Mouse (Mus musculus): ENCODE data around the gene Rel.

Gene Rel

GRCm38 (mm10) chr11:23746102-23746501 lies 24.7 kb downstream of the Rel start:
- in situ Hi-C loops (cut with MboI; ENCODE audit: low sequenced_read_pairs) = no loop called here

DNA sequence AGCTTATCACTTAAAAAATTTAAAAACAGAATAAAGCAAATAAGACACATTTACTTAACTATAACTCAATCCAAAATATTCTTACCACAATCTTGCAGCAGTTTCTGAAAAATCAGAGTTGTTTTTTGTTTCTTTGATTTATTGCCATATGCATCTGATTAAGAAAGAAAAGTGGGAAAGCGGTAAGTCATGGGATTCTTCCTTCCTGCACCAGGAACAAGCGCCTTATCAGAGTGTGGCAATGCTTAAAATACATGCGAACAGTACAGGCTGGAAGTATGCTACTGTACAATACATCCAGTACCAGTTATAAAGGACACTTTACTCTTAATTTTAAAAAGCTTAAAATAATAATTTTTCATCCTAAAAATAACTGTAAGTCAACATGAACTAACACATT lies 26.4 kb downstream of the Rel start:
- in situ Hi-C loops (cut with MboI; ENCODE audit: low sequenced_read_pairs) = no loop called here

DNA sequence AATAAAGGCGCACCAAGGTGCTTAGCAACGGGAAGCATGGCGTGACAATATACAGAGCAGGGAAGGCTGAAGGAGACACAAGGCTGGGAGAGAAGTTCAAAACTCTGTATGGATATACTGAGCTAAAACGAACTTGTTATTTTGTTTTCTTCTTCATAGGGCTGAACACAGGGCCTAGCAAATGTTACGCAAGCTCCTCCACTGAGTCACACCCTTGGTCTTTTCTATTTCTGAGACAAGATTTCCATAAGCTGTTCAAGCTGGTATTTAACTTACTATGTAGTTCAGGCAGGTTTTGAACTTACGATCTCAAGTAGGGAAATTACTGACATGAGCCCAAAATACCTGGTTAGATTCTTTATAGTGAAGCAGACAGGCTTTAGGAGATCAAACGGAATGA lies 29.4 kb downstream of the Rel start:
- in situ Hi-C loops (cut with MboI; ENCODE audit: low sequenced_read_pairs) = no loop called here

GRCm38 (mm10) chr11:23740895-23741294 lies 29.9 kb downstream of the Rel start:
- in situ Hi-C loops (cut with MboI; ENCODE audit: low sequenced_read_pairs) = no loop called here

GRCm38 (mm10) chr11:23735820-23736470 lies 34.8 kb downstream of the Rel start:
- in situ Hi-C loops (cut with MboI; ENCODE audit: low sequenced_read_pairs) = no loop called here

DNA sequence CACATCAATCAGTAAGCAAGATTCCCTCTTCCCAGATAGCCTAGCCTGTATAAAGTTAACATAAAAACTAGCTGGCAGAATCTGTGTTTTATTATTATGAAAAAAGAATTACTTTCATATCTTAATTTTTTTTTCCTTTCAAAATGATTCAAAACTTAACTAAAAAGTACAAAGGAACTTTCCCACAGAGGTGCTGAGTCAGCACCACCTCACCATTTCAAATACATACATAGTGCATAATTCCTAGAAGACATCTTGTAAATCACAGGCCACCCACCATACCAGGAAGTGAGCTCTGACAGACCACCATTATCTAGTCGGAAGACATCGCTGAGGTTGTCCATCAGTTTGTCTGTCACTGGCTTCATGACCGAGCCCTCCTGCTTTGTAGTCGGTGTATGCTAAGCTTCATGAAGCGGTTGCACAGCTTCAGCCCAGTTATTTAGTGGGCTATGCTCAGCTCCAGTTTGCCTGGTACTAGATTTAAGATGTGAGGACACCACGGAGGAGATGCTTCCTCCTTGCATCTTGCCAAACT lies 36.0 kb downstream of the Rel start:
- in situ Hi-C loops (cut with MboI; ENCODE audit: low sequenced_read_pairs) = no loop called here

GRCm38 (mm10) chr11:23732840-23733239 lies 37.9 kb downstream of the Rel start:
- in situ Hi-C loops (cut with MboI; ENCODE audit: low sequenced_read_pairs) = no loop called here

DNA sequence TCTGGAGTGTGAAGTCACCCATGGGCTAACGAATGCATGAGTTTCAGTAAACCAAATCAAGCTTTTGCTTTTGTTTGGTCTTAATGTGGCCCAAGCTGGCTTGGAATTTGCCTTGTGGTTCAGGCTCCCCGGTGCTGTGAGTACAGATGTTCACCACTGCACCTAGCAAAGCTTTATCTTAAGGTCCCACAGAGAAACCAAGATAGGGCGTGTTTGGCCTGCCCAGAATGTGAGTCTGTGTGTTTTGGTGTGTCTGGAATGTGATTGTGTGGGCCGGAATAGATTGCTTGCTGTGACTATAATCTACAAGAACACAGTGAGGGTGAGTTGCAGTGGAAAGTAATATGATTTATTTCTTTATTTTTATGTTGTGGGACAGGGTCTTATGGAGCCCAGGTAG lies 40.6 kb downstream of the Rel start:
- in situ Hi-C loops (cut with MboI; ENCODE audit: low sequenced_read_pairs) = no loop called here

DNA sequence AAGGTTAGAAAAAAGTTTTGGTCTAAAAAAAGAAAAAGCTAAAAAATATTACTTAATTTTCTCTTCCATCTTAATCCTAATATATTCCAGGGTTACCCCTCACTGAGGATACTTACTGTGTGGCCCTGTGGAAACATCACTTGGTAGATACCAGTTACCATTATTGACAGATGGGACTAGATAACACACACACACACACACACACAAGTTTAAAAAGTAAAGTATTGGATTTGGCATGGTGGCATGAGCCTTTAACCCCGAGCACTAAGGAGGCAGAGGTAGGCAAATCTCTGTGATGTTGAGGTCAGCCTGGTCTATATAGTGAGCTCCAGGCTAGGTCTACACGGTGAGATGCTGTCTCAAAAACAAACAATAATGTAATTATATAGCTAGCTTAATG lies 42.6 kb downstream of the Rel start:
- in situ Hi-C loops (cut with MboI; ENCODE audit: low sequenced_read_pairs) = no loop called here

- in situ Hi-C loops (cut with MboI; ENCODE audit: low sequenced_read_pairs) = no loop called here
Measured at GRCm38 (mm10) chr11:23726441-23726840, 44.3 kb downstream of the Rel start.

- in situ Hi-C loops (cut with MboI; ENCODE audit: low sequenced_read_pairs) = no loop called here
Measured at GRCm38 (mm10) chr11:23725850-23726249, 44.9 kb downstream of the Rel start.

- in situ Hi-C loops (cut with MboI; ENCODE audit: low sequenced_read_pairs) = no loop called here
Measured at GRCm38 (mm10) chr11:23722326-23722725, 48.4 kb downstream of the Rel start.

DNA sequence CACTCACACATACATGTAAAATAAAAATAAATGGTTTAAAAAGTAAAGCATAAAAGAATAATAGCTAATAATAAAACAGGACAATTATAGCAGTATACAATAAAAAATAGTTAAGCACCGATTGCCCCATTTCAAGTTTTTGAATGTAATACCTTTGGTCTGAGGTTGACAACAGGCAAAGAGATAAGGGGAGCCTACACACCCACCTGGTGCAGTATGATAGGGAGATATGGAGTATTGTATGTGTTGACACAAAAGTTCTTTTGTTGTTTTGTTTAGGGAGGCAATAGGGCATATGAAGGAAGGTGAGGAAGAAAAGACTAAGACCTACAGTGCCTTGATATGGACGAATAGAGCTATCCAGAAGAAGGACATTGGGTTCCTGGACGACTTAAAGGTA lies 50.9 kb downstream of the Rel start:
- in situ Hi-C loops (cut with MboI; ENCODE audit: low sequenced_read_pairs) = no loop called here

DNA sequence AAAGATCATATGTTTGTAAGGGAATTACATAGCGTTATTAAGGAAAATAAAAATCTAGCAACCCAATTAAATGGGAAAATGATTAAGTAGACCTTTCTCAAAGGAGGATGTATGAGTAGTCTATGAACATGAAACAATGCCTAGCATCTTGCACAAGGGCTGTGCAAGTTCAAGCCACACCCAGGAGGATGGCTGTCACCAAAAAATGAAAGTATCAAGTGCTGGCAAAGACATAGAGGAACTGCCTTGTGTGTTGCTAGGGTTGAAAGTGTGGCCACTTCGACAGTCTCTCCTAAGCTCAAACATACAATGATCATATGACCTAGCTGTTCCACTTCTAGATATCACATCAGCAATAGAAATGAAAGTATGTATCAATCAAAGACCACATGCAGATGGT lies 51.9 kb downstream of the Rel start:
- in situ Hi-C loops (cut with MboI; ENCODE audit: low sequenced_read_pairs) = no loop called here

DNA sequence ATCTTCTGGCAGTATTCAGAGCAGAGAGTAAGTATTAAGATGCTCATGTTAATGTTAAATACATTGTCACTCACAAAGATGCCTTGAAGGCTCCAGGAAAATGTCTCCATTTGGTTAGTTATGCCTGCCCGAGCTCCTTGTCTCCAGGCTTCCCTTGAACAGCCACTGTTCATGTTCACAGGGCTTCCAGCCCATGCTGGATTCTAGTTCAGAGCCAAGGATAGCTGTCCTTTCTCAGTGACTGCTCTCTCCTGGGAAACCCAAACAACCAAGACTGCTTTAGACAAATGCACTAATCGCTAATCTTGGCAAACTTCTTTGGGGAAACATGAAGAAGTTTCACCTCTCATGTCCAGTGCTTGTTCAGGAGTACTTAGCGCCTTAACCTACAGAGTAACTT lies 58.5 kb downstream of the Rel start:
- in situ Hi-C loops (cut with MboI; ENCODE audit: low sequenced_read_pairs) = no loop called here

DNA sequence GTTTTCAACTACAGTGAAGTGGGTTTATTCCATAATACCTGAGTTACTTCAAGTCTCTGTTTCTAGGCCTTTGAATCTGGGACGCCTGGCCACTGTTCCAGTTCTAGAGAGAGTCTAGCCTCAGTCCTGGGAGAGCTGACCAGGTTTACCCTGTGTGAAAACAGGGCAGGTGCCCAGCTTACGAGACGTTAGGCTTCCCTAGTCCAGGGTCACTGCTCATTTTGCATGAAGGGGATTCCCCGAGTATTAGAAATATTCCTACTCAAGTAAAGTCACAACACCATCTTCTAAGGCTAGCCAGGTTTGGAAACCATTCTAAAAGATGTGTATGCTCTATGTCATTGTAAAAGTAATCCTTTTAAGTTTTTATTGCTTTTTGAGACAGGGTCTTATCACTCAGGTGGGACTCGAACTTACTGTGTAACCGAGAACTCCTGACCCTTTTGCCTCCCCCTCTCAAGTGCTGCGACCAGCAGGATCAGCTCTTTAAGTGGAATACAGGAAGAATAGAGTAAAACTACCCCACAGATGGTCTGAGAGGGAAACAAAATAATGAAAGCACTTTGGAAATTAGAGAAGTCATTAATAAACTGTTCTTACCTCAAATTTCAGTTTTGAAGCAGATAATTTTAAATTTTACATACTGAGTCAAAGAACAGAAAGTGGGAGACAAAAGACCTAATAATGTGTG lies 66.0 kb downstream of the Rel start:
- in situ Hi-C loops (cut with MboI; ENCODE audit: low sequenced_read_pairs) = no loop called here

GRCm38 (mm10) chr11:23701831-23702230 lies 68.9 kb downstream of the Rel start:
- in situ Hi-C loops (cut with MboI; ENCODE audit: low sequenced_read_pairs) = no loop called here

DNA sequence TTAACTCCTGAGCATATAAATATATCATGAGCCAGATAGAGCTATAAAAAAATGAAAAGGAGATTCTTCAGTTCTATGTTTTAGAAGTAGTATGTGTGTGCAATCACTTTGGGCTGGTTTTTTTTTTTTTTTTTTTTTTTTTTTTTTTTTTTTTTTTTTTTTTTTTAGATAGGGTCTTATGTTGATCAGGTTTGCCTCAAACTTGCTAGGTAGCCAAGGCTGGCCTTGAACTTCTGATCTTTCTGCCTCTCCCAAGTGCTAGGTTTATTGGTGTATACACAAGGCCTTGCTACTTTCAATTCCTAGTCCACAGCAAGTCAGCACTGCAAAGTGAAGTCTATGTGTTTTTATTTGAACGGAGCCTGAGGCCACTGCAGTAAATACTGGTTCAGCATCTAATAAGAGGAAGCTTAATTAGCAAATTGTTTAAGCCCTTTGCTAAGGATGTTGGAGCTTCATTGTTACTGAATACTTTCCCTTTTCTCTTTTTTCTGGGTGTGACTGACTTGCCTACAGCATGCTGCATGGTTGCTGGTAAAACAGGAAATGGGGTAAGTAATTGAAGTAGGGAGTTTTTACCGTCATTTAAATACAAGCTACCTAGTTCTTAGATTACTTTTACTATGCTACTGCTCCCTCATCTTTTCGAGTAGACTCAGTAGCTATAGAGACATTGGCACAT lies 71.2 kb downstream of the Rel start:
- in situ Hi-C loops (cut with MboI; ENCODE audit: low sequenced_read_pairs) = no loop called here

GRCm38 (mm10) chr11:23698526-23698925 lies 72.2 kb downstream of the Rel start:
- in situ Hi-C loops (cut with MboI; ENCODE audit: low sequenced_read_pairs) = no loop called here

DNA sequence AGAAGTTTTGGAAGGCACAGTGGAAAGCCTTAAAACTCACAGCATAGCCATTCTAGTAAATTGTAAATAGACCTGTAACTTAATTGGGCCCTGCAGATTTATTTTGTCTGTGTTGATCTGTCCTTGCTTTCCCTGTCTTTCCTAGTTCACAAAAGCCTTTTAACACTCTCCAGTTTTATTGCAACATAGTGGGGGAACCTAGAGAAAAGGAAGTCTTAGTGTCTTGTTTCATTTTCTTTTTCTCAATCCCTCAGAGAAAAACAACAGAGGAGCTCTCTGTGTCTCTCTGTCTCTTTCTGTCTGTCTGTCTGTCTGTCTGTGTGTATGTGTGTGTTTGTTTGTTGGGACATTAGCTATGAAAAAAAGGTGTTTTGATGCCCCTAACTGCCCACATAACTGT lies 74.9 kb downstream of the Rel start:
- in situ Hi-C loops (cut with MboI; ENCODE audit: low sequenced_read_pairs) = no loop called here

DNA sequence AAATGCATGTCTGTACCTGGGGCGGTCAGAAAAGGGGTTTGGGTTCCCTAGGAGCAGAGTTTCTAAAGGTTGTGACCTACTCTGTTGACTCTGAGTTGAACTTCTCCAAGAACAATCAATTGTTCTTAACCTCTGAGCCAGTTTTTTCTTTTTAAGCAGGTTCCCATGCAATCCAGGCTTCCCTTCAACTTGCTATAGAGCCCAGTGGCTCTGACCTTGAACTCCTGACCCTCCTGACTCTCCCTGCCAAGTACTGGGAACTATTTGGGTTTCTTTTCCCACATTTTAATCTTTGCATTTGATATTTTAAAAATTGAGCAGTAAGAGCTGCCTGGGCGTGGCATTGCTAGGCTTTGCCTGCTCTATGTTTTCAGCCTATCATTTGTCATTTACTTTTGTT lies 77.5 kb downstream of the Rel start:
- in situ Hi-C loops (cut with MboI; ENCODE audit: low sequenced_read_pairs) = no loop called here

- in situ Hi-C loops (cut with MboI; ENCODE audit: low sequenced_read_pairs) = no loop called here
Measured at GRCm38 (mm10) chr11:23688060-23688459, 82.7 kb downstream of the Rel start.
